Mouse (Mus musculus): ENCODE data around the gene Mrpl21.

- TF ChIP-seq CTCF (conservative IDR thresholded peaks at IDR 0.05 in 1 of 2, IDR thresholded peaks at IDR 0.05 in 1 of 2; ENCODE audit: low read depth in 2 of 2, low read length in 2 of 2) (no peak), POLR2A (IDR thresholded peaks at IDR 0.05; ENCODE audit: low read depth, low read length) (no peak), CHD2 (IDR thresholded peaks at IDR 0.05; ENCODE audit: low read length) (no peak), USF1 (IDR thresholded peaks at IDR 0.05; ENCODE audit: low read depth, low read length) (no peak)
Observed at GRCm38 (mm10) chr19:3264348-3264747, 18.4 kb upstream of the Mrpl21 start.
